Mouse (Mus musculus) heart, postnatal 0 days (tissue): ENCODE data around the gene Calb2.

Experiments used
- CTCF ChIP-seq: IDR thresholded peaks from 2 replicates; pipeline ENCODE4 v1.5.1; 2016; ENCODE audit warnings: antibody characterized with exemption, control low read depth, low read depth
- EP300 ChIP-seq: IDR thresholded peaks from 2 replicates; pipeline ENCODE4 v1.6.1; 2016; ENCODE audit warnings: antibody characterized with exemption, low read depth

DNA sequence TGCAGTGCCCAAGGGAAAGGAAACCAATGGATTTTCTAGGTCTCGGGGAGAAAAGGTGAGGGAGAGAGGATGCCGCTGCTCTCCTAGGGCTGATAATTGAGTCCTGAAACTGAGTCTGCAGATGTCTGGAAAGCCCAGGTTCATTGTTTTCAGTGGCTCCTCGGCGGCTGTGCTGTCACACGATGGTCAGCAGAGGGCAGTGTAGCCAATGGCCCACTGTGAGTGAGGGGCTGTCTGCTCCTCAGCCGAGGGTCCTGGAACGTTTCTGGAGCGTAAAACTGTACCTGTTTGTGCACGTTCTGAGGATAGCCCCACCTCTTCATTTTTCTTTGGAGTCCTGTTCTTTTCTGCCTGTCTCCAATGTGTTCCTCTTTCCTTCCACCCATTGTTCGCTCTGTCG lies 33.8 kb upstream of the Calb2 start:
- TF ChIP-seq CTCF: peak; percentile 34; the same call in 1 of the 2 replicates
- no peak for TF ChIP-seq EP300
